Mouse (Mus musculus) adipocyte (in vitro differentiated cells): ENCODE results near the gene Hsdl2.
"Not testable (repeated sequence)": the region's sequence is repeated elsewhere in the genome, so short reads cannot be mapped to it uniquely, and the experiment has no call there.

Source experiments
- DNase-seq: peaks from one replicate; pipeline ENCODE4 v3.0.0-alpha.2; 2016; ENCODE audit warnings: low spot score

The Hsdl2 gene

DNA sequence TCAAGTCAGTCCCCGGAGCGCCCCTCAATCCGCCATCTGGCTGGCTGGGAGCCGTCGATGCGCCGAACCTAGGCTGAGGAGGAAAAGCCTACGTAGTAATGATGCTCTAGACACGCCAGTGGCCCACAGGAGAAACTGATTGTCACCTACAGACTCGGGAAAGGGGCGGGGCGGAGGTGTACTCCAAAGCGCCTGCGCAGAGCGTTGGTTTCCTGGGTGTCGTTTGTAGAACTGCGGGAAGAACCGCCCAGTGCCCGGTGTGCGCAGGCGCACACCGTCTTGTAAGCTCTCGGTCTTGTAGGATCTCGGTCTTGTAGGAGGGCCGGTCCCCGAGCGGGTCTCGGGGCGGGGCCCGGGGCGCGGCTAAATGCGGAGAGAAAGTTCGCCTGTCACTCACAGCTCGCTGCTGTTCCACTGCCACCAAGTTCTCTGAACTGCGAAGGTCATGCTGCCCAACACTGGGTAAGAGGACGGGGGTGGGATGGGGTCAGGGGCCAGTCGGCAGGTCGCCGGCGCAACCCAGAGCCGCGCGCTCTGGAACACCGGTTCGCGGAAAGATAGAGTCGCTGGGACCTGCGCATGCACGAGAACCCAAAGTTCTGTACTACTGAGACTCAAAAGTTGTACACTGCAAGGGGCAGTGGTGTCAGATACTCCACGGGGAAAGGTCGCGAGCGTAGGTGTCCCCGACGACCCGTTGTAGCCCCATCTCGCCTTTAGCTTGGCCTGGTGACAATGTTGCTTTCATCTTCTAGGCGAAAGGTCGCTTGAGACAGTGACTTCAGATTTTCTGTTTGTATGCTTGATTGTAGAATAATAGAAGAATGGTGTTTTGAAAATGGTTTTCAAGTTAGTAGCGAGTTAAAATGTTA is at the start of gene Hsdl2:
Gene Hsdl2, plus strand, starts transcription at position 250 of the 872 bp plus-strand sequence.
- peak; percentile 99 for DNase-seq

DNA sequence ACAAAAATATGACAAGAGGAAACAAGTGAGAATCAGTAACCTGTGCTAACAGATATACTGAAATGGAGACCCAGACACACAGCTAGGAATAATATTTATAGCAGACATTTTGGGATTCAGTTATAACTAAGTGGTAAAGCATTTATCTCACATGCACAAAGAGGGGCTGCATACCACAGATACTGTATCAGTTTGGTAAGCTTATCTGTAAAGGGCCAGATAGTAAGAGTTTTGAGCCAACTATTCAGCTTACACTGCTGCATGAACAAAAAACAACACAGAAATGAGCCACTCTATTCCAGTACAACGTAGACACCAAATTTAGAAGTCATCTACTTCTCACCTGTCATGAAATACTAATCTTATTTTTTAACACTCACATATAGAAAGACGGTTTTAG is 48.1 kb upstream of the Hsdl2 start:
- no peak for DNase-seq

DNA sequence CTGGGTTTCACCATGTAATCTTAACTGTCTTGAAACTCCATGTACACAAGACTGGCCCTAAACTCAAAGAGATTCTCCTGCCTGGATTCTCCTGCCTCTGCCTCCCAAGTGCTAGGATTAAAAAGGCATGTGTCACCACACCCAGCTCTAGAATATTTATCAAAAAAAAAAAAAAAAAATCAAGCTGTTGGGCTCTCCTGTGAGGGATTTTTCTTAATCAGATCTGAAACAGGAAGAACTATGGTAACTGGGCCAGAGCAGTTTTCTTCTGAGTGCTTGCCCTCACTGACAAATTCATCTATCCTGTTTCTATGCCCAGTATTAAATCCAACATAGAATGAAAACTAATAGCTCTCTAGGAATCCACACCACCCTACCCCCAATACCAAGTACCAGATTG is 45.7 kb upstream of the Hsdl2 start:
- DNase-seq, result no peak

DNA sequence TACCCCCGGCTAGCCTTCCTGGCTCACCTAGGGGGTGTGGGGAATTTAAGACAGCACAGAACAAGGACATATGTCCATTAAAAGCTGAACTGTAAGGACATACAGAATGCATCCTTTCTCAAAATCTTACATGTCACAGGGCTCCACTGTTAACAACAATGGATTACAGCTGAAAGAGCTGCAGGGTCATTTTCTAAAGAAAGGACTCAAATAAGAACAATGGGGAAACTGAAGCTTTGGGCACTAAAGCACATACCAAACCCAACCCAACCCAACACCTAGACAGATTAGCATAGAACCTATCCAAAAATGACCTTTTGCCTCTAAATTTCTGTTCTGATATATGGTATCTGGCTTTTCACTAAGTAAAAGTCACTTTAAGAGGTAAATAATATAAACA is 45.1 kb upstream of the Hsdl2 start:
- DNase-seq, result no peak

DNA sequence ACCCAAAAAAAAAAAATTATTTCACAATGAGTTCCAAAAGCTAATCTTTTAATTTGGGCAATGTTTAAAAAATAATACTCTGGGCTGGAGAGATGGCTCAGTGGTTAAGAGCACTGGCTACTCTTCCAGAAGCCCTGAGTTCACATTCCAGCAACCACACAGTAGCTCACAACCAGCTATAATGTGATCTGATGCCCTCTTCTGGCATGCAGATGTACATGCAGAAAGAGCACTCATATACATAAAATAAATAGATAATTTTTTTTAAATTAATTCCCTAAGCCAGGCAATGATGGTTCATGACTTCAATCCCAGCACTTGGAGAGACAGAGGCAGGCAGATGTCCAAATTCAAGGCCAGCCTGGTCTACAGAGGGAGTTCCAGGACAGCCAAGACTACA is 38.4 kb upstream of the Hsdl2 start:
- no peak for DNase-seq

DNA sequence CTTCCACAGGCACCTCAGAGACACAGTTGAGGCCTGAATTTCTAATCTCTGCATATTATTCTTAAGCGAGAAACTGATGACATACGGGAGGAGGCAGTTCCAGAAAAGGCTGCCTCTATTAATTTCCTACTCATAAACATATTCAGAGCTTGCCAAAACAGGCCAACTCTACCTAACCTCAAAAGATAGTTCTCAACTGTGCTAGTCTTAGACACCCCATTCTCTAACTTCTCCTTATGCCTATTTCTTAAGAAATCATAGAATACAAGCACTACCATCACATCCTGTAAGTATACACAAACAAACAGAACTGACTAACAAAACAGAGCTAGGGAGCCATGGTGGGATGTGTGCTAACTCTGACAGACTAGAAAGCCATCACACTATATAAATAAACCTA is 36.7 kb upstream of the Hsdl2 start:
- DNase-seq, result no peak

DNA sequence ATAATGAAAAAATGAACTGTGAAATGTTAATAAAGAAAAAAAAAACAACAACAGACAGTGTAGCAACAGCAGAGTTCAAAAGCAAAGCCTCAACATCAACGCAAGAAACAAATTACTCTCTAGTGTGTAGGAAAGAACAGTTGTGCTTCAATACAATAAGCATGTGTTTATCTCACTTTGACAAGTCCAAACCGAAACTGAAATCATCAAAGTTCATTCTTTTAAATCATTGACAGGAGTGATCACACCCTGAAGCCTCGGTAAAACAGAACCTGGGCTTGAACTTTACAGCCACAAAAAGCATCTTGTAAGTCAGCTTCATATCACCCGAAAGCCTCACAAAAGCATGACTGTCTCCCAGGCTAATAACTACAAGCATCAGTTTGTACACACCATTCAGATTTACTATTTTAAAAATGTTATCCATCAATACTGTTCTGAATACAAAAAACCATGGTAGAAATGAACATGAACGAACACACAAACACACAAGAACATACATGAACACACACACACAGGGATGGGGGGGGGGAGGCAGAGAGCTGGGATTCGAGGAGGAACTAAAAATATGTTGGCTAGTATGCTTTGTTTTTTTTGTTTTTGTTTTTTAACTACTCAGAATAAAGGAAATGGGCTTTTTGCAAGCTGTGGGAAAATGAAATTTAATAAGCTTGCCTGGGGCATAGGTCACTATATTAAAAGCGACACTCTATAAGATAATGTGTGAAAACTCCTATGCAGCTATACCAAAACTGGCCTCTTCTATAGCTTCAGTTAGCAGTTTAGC is 34.9 kb upstream of the Hsdl2 start:
- DNase-seq, result no peak

DNA sequence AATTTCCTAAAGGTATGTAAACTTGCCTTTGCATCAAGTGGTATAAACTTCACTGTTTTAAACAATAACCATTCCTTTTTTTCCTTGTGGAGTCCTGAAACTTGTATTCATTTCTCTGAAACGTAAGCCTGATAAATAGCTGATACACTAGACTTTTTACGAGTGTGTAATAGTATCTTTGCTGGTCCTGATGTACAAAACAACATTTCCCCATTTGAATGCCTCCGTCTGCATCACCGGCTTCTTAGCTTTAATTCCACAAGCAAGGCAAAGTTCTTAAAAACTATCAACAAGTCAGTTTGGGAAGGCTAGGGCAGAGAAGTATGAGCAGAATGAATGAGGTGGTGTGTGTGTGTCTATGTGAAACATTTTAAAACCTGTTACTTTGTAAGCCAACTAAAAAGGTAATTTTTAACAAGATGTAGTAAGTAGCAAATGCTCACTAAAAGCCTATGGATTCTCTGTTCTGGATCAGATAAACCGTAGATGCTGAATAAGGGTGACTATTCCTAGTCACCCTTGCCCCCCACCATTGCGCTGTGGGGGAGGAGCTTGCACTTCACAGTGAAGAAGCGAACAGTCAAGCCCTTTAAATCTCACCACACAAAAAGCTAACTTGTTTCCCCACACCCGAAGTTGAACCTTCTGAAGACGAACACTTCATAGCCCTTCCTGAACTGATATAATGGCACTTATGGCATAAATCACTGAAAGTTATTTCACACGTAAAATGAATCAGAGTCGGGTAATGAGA is 34.0 kb upstream of the Hsdl2 start:
- peak; percentile 31 for DNase-seq

DNA sequence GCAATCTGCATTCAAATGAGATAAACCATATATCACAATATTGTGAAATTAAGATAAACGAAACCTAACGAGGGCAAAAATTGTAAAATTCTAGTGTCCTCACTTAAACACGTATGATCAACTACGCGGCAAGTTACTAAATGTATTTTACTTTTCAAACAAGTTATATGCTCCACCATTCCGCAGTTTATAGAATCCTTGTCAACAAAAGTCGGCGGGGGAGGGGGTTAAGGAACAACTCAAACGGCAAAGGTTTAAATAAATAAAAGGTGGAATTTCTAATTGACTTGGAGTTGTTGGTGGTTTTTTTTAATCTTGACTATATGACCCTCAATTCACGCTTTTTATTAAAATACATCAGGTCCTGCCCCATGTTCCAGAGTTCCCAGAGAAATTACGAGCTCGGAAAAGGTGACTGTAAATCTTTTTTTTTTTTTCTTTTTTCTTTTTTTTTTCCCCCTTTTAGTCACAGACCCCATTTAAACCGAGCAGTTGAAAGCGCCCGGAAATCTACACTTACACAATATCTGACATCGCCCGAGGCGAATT is 33.3 kb upstream of the Hsdl2 start:
- no peak for DNase-seq

DNA sequence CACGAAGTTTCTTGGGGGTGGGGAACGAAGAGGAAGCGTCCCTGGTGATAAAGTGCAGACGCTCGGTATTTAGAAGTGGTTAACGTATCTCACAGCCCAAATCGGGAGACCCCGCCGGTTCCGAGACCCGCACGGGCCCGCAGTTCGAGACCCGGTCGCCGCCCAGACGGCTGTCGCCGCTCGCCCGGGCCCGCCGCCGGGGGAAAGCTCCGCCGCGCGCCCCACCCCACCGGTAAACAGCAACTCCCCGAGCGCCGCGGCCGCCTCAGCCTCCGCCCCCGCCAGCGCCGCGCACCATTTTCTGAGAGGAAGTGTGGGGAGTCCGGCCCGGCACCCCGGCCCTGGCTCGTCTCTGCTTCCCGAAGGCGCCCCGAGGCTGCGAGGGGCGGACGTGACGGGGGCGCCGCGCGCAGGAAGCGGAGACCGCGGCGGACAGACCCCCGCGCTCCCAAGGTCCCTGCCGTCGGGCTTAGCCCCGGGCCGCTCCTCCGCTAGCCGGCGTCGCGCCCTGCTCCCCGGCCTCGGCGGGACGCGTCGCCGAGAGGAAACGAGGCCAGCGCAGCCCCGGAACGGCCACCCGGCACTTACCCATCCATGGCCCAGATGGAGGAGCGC is 32.7 kb upstream of the Hsdl2 start:
- DNase-seq, result peak; percentile 57

DNA sequence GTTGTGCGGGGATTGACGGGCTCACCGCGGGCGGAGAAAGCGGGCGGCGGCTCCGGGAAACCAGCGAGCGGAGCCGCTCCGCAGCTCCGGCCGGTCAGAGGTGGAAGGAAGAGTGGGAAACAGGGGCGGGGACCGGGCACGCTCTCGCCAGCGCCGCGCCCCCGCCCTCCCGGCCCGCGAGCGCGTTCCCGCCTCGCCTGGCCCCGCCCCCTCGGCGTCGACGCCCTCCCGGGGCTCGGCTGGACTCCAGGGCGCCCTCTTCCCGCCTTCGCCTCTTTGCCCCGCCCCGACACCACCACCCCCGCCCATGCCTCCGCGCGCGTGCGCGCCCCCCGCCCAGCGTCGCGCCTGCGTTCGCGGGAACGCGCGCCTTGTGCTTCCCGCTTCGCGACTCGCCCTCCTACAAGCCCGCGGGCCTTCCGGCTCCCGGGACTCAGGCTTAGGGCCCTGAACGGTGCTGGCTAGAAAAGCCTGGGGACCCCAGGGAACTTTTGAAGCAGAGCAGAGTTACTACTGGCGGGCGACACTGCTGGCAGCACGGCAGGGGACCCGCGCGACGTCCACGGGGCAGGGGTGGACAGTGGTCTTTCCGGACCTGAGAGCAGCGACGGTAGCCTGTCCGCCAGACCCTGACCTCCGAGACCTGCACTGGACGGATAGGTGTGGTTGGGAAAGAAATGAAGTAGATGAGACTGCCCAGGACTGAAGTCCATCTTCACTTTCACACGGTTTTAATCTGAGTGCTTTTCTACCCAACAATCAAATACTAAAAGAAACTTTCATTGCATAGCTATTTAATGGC is 32.0 kb upstream of the Hsdl2 start, which contains the start of gene Ptbp3:
Gene Ptbp3, minus strand, starts transcription at position 190 of the 802 bp plus-strand sequence.
- peak; percentile 89 for DNase-seq

DNA sequence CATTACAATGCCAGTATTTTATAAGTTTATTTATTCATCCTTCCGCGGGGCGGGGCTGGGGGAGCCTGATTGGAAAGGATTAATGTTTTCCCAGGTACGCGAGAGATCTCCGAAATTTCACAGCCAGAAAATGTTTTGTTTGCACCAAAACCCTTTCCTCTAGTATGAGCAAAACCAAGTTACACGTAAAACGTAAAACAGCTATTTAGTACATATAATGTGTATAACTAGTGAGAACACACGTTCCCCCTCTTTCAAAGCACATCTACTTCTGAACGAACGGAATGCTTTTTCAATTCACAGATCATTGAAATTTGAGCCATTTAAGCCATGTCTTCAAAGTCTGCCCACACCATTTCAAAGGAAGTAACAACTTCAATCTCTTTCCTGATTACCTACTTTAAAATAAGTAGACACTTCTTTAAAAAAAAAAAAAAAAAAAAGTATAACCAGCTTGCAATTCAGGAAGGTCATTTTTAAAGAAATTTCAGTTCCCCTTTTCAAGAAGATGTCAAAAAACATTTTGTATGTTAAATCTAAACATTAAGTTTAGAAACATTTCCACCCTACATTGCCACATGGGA is 31.3 kb upstream of the Hsdl2 start:
- no peak for DNase-seq

DNA sequence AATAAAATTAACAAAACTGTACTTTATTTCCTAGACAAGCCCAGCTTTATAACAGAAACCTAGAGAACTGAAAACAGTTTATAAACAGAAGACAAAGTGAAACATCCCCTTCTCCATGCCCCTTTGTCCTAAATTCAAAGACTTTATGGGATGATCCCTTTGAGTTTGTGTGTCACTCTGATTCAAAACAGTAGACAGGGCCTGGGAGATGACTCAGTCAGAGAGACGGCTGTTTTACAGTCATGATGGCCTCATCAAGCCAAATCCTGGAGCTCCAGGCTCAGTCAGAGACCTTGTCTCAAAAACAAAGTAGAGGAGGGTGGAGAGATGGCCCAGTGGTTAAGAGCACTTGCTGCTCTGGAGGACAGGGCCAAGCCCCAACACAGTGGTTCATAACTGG is 29.5 kb upstream of the Hsdl2 start:
- no peak for DNase-seq

DNA sequence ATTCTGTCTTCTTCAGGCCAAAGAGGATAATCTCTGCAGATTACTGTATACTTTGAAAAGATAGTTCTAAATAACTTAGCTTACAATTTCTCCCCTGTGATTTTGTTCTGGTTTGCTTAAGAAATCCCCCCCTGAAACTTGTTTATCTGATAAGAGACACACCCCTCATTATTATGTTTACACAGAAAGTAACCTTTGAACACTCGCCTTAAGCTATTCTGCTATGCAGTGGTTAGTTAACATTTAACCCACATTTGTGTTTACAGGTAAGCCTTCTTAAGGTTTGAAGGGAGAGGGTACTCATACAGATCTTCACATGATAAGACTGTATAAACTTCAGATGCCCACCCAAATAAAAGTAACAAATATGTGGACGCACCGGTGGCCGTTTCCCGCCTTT is 28.5 kb upstream of the Hsdl2 start:
- no peak for DNase-seq

DNA sequence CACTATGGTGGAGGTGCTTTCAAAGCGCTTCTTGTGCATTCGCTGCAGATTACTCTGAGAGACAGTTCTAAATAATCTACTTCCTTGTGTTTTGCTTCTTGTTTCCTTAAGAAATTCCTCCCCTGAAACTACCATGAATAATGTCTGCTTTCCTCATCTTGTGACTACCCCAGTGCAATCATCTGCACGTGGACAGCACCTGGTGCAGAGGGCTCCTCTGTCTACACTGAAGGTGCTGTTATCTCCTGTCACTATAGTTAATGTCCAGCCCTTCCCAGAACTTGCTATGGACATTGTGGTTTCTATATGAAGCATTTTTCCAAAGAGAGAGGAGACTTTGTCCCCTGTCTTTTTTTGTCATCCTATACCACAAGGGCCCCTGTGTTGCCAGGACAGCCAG is 27.8 kb upstream of the Hsdl2 start:
- DNase-seq, result no peak

DNA sequence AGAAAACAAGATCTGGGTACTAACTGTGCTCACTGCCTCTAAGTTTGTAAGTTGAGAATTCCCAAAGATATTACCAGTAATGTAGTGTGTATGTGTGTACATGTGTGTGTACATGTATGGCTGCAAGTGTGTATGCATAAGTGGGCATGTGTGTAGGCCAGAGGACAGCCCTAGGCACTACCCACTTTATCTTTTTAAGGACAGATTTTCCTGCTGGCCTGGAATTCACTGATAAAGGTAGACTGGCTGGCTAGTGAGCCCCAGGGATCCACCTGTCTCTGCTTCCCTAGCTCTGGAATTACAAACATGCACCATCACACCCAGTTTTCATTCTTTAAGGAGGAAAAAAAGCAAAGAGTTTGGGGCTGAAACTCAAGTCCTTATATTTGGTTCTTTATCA is 26.2 kb upstream of the Hsdl2 start:
- DNase-seq, result no peak

DNA sequence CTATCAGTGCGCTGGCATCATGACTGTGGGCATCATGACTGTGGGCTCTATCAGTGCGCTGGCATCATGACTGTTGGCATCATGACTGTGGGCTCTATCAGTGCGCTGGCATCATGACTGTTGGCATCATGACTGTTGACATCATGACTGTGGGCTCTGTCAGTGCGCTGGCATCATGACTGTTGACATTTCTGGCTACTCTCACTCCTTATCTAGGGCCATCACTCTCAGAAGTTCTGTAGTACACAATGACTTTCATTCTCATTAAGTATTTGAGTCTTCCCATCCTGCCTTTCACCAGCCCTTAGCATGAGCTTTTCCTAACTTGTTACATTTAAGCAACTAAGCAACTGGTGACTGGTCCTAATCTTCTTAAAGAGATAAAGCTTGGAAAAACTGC is 24.0 kb upstream of the Hsdl2 start:
- DNase-seq, result not testable (repeated sequence)

DNA sequence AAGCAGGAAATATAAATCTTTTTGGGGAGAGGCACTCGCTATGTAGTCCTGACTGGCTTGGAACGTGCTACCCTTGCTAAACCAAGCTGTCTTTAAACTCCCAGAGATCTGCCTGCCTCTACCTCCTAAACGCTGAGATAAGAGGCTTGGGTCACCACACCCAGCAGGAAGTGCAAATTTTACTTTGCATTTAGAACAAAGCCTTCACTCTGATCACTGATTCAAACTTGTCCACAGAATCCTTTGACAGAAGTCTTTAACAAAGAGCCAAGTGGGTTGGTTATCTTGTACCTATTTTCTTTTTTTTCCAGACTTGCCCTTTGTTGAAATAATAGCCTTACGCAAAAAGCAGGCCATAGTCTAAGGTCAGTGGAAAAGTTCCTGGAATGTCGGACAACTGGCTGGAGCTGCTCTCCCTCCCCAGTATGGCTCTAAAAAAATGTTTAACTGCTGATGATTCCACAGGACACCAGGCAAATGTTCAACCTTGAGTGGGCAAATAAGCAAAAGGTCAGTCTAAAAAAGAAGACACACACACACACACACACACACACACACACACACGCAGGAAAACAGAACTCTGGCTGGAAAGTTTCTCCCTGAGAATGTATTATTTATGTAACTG is 23.2 kb upstream of the Hsdl2 start:
- DNase-seq, result no peak

DNA sequence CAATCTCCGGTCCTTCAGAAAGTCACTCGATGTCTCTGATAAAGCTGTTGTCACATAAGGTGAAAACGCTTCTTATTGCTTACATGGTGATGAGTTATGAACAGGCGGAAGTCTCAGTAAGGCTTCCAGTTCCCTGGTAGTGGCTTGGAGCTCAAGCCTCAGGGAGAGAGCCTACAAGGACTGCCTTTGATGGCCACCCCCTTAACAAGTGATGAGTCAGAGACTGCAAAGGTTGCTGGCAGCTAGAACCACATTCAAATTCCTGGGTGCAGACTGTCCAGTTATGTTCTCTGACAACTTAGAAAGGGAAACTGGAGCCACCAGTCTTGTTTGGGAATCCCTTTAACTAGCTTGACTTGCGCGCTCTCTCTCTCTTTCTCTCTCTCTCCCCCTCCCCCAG is 21.2 kb upstream of the Hsdl2 start:
- DNase-seq, result no peak

DNA sequence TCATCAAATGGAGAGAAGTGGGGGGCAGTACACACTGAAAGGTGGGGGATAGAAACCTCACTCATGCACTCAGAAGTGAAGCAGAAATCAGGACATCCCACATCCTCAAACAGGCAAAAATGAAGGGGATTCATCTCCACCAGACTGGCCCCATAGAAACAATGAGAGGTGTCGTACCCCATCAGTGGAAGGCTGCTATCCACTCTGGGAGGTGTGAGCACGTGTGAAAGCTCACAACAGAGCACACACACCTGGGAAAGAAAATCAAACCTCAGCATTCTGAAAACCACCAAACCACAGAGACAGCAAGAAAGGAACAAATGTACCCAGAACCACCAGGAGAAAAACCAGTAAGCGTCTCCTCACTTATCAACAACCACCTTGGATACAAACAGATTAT is 17.2 kb upstream of the Hsdl2 start:
- no peak for DNase-seq
